Mouse (Mus musculus): ENCODE data around the gene Tmem178.

DNA sequence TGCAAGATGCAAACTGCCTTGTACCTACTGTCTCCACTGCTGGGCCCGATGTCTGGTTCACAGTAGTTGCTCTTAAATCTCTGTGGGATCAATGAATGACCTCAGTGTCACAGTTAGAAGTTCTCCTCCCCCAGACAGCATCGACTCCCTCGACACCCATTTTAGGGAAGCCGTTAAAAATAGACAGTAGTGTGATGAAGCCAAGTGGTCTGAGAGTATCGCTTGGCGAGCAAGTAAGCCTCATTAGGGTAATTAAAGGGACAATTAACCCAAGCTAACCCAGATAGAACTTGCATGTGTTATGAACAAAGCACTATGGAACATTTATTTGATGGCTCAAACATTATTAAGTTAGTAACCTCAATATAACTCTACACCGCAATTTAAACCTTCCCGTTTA, 60.9 kb downstream of the Tmem178 start:
- TF ChIP-seq MAFK (IDR thresholded peaks at IDR 0.05; ENCODE audit: borderline replicate concordance, low read depth, low read length) = no peak
- no peak for TF ChIP-seq USF1 (IDR thresholded peaks at IDR 0.05; ENCODE audit: low read depth, low read length)

Measured in MEL (cell line).